Mouse (Mus musculus) stomach, postnatal 0 days (tissue): ENCODE measurements at regions not wholly inside any gene's neighbourhood (a gene's known extent, or its start where the extent isn't known, plus 50 kb on each side); places are given as distances from the start of the nearest gene placed in this dataset.

Source experiments
- CTCF ChIP-seq: IDR thresholded peaks from 2 replicates; pipeline ENCODE4 v1.5.1; 2016; ENCODE audit warnings: antibody characterized with exemption, low read depth, mild to moderate bottlenecking, moderate library complexity
- EP300 ChIP-seq: optimal IDR thresholded peaks from 2 replicates; pipeline ENCODE3; 2016; ENCODE audit warnings: antibody characterized with exemption

DNA sequence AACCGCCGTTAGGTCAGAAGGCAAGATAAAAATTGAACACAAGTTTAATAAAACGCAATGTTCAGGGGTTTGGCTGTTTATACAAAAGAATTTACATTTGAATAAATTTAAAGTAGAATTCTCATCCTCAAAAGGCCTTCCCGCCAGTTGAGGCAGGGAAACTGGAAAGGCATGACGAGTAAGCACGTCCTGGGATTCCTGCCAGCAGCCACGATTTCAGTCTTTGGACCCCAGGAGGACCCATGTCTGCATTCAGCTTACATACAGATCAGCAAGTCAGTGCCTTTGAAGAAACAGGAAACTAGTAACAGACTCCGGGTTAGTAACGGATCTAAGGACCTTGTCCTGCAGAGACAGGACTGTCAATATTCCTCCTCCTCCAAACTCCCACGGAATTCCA lies 250.4 kb downstream of the Tmem182 start:
- TF ChIP-seq CTCF (no peak), EP300 (no peak)
